In genomic region chr9:95827565-95827964, GRCm38 (mm10) we compare ENCODE assay signal across 14 mouse cellular contexts.
"Had no signal": no experiment of that assay in that cellular context is flagged by ENCODE, and none has a peak within 500 bp of the region (broad histone marks: within the 10 kb centered on the region; RNA-seq: fewer than 3 reads in every experiment).

No protein-coding gene starts in this region.

- H3K9ac ChIP-seq: kidney, embryonic 15.5 days; limb, embryonic 15.5 days; liver, embryonic 12.5 days; lung, embryonic 14.5 days; midbrain, embryonic 12.5 days; neural tube, embryonic 13.5 days had no signal

- ATAC-seq: liver, embryonic 12.5 days; midbrain, embryonic 16.5 days had no signal

- H3K4me1 ChIP-seq: kidney, embryonic 15.5 days; limb, embryonic 15.5 days; liver, embryonic 12.5 days; midbrain, embryonic 12.5 days; neural tube, embryonic 13.5 days had no signal

- H3K4me2 ChIP-seq: kidney, embryonic 15.5 days; limb, embryonic 15.5 days; liver, embryonic 12.5 days; lung, embryonic 14.5 days; midbrain, embryonic 12.5 days; neural tube, embryonic 13.5 days had no signal

- H3K36me3 ChIP-seq: kidney, embryonic 15.5 days; limb, embryonic 15.5 days; liver, embryonic 12.5 days; midbrain, embryonic 12.5 days; neural tube, embryonic 13.5 days had no signal

- H3K4me3 ChIP-seq: kidney, embryonic 15.5 days; limb, embryonic 15.5 days; liver, embryonic 12.5 days; midbrain, embryonic 12.5 days; neural tube, embryonic 13.5 days had no signal

- DNase-seq: kidney, adult 2 months; kidney, postnatal 14 days; lung, embryonic 14.5 days; lung, postnatal 10 days; lung, postnatal 4 days; spleen, adult 18-20 months; thymus, adult 2 months; thymus, postnatal 25 days had no signal

- H3K27ac ChIP-seq: kidney, embryonic 15.5 days; limb, embryonic 15.5 days; liver, embryonic 12.5 days; midbrain, embryonic 12.5 days; neural tube, embryonic 13.5 days had no signal

- H3K9me3 ChIP-seq: kidney, embryonic 15.5 days; limb, embryonic 15.5 days; liver, embryonic 12.5 days; midbrain, embryonic 12.5 days; neural tube, embryonic 13.5 days had no signal

- H3K27me3 ChIP-seq: kidney, embryonic 15.5 days; limb, embryonic 15.5 days; liver, embryonic 12.5 days; midbrain, embryonic 12.5 days; neural tube, embryonic 13.5 days had no signal
